Mouse (Mus musculus) limb, embryonic 14.5 days (tissue): ENCODE results near the gene Eri3. TPM values are rescaled to one million over a fixed set of nuclear protein-coding genes. Genes with fewer than 3 reads are reported as not detected.

Experiments
- ATAC-seq: fragments of 200-750 bp; cut with Nextera tagmentation; 2 replicates; pipeline ENCODE4 v1.8.0; 2017; ENCODE audit warnings: low read depth, moderate number of reproducible peaks, moderate TSS enrichment; ENCODE audit not compliant: low FRiP score
- DNase-seq: peaks from one replicate; pipeline ENCODE4 v3.0.0-alpha.2; 2015; ENCODE audit warnings: low spot score
- H3K27ac ChIP-seq: fragments of 300-500 bp; sonication (generic); replicated peaks from 2 replicates; pipeline ENCODE4 v1.5.1; 2014; ENCODE audit warnings: low read depth, mild to moderate bottlenecking, low read length, moderate library complexity, mixed read lengths
- H3K27me3 ChIP-seq: fragments of 300-500 bp; sonication (generic); 2 replicates; pipeline ENCODE4 v1.6.1; 2014; ENCODE audit warnings: low read length, mixed read lengths; ENCODE audit not compliant: control insufficient read depth, insufficient read depth
- H3K36me3 ChIP-seq: fragments of 300-500 bp; sonication (generic); 2 replicates; pipeline ENCODE4 v1.6.1; 2014; ENCODE audit warnings: mild to moderate bottlenecking, low read length, moderate library complexity, mixed read lengths; ENCODE audit not compliant: control insufficient read depth, insufficient read depth
- H3K4me1 ChIP-seq: fragments of 300-500 bp; sonication (generic); 2 replicates; pipeline ENCODE4 v1.6.1; 2014; ENCODE audit warnings: antibody characterized with exemption, low read length, mixed read lengths; ENCODE audit not compliant: control insufficient read depth, insufficient read depth
- H3K4me2 ChIP-seq: fragments of 300-500 bp; sonication (generic); replicated peaks from 2 replicates; pipeline ENCODE4 v1.6.1; 2014; ENCODE audit warnings: low read depth, mild to moderate bottlenecking, low read length, moderate library complexity; ENCODE audit not compliant: severe bottlenecking
- H3K4me3 ChIP-seq: fragments of 300-500 bp; sonication (generic); replicated peaks from 2 replicates; pipeline ENCODE4 v1.5.1; 2014; ENCODE audit warnings: low read length
- H3K9ac ChIP-seq: fragments of 300-500 bp; sonication (generic); 2 replicates; pipeline ENCODE4 v1.6.1; 2014; ENCODE audit warnings: mild to moderate bottlenecking, low read depth, low read length, moderate library complexity; ENCODE audit not compliant: severe bottlenecking
- H3K9me3 ChIP-seq: fragments of 300-500 bp; sonication (generic); 2 replicates; pipeline ENCODE4 v1.6.1; 2016; ENCODE audit warnings: low read length; ENCODE audit not compliant: control insufficient read depth
- POLR2A ChIP-seq: fragments of 200-500 bp; IDR thresholded peaks from 2 replicates; pipeline ENCODE4 v1.8.0; 2012; ENCODE audit warnings: inconsistent platforms, mild to moderate bottlenecking, moderate library complexity, borderline replicate concordance; ENCODE audit not compliant: insufficient read depth, insufficient read length; ENCODE audit errors: extremely low read depth
- WGBS: fragments of 180-500 bp; shearing (Covaris S2); extraction: QIAGEN DNeasy Blood & Tissue Kit; methylation state at CpG from one replicate; pipeline ENCODE4 v1.1.7; 2014; 5-methylcytosine and 5-hydroxymethylcytosine counted together
- polyA plus RNA-seq, 2 experiments: library from polyadenylated mRNA; depleted of rRNA in 1 of 2; stranded (reverse) in 1 of 2; unstranded in 1 of 2; fragments of >200 nt; fragmentation: Nextera tagmentation in 1 of 2; extraction: Ambion mirVana in 1 of 2; gene quantifications; 2 replicates each; pipeline versions ENCODE4 v1.2.1 to v1.2.3; 2012 to 2014

The Eri3 gene
- polyA plus RNA-seq, 2 experiments: 155 to 190 TPM

- Histone ChIP-seq H3K27me3 (no peaks in the 10 kb centered on the region), H3K27ac (no peak overlapping the region), H3K4me1 (peaks cover 26% of the 10 kb centered on the region), H3K9ac (0 out of 2 replicates have a peak overlapping the region, but pooled peaks have one; percentile 12), H3K36me3 (peaks cover 60% of the 10 kb centered on the region), H3K4me3 (no peak overlapping the region), H3K9me3 (no peaks in the 10 kb centered on the region), H3K4me2 (no peak overlapping the region)
- WGBS: 42% methylated on average over 16 of the region's 16 CpGs
- DNase-seq (no peak), ATAC-seq (no peak)
- no peak for TF ChIP-seq POLR2A
These were observed 55.2 kb downstream of the Eri3 start for GRCm38 (mm10) chr4:117605099-117605953.

GRCm38 (mm10) chr4:117605954-117606227, 55.7 kb downstream of the Eri3 start:
- H3K4me3 ChIP-seq: no peak overlapping the region
- no peaks in the 10 kb centered on the region for H3K27me3 ChIP-seq
- no peak overlapping the region for H3K9ac ChIP-seq
- DNase-seq (no peak), ATAC-seq (no peak)
- WGBS: 86% methylated on average over 1 of the region's 1 CpGs
- H3K4me2 ChIP-seq: no peak overlapping the region
- peaks cover 26% of the 10 kb centered on the region for H3K4me1 ChIP-seq
- peaks cover 60% of the 10 kb centered on the region for H3K36me3 ChIP-seq
- H3K9me3 ChIP-seq: no peaks in the 10 kb centered on the region
- H3K27ac ChIP-seq: no peak overlapping the region
- no peak for TF ChIP-seq POLR2A

GRCm38 (mm10) chr4:117606831-117607610, 56.9 kb downstream of the Eri3 start:
- ATAC-seq (no peak), DNase-seq (no peak)
- Histone ChIP-seq H3K36me3 (peaks cover 58% of the 10 kb centered on the region), H3K27me3 (no peaks in the 10 kb centered on the region), H3K9me3 (no peaks in the 10 kb centered on the region), H3K27ac (no peak overlapping the region), H3K9ac (no peak overlapping the region), H3K4me2 (no peak overlapping the region), H3K4me1 (peaks cover 26% of the 10 kb centered on the region), H3K4me3 (no peak overlapping the region)
- no peak for TF ChIP-seq POLR2A
- 82% methylated on average over 5 of the region's 5 CpGs for WGBS

- DNase-seq (peak; percentile 48), ATAC-seq (no peak)
- peak overlapping the region; percentile 63 for H3K27ac ChIP-seq
- 32% methylated on average over 9 of the region's 9 CpGs for WGBS
- H3K36me3 ChIP-seq: peaks cover 56% of the 10 kb centered on the region
- no peaks in the 10 kb centered on the region for H3K27me3 ChIP-seq
- H3K4me3 ChIP-seq: no peak overlapping the region
- H3K4me1 ChIP-seq: peaks cover 36% of the 10 kb centered on the region
- TF ChIP-seq POLR2A: no peak
- H3K9ac ChIP-seq: no peak overlapping the region
- H3K4me2 ChIP-seq: no peak overlapping the region
- H3K9me3 ChIP-seq: no peaks in the 10 kb centered on the region
These were observed 58.1 kb downstream of the Eri3 start for GRCm38 (mm10) chr4:117608265-117608664.

GRCm38 (mm10) chr4:117609371-117610039, 59.3 kb downstream of the Eri3 start:
- H3K4me3 ChIP-seq: no peak overlapping the region
- no peak overlapping the region for H3K9ac ChIP-seq
- no peak for TF ChIP-seq POLR2A
- DNase-seq: peak; percentile 42
- no peak overlapping the region for H3K4me2 ChIP-seq
- H3K27me3 ChIP-seq: no peaks in the 10 kb centered on the region
- peak; percentile 77 for ATAC-seq
- no peak overlapping the region; the same call in 1 of the 2 replicates for H3K27ac ChIP-seq
- 32% methylated on average over 7 of the region's 7 CpGs for WGBS
- H3K9me3 ChIP-seq: no peaks in the 10 kb centered on the region
- peaks cover 55% of the 10 kb centered on the region for H3K36me3 ChIP-seq
- peaks cover 37% of the 10 kb centered on the region for H3K4me1 ChIP-seq
